Mouse (Mus musculus) inflammation-experienced regulatory T-cells (primary cell): ENCODE data around the gene Tmc2. TPM values are rescaled to one million over a fixed set of nuclear protein-coding genes. Genes with fewer than 3 reads are reported as not detected.

Experiments
- polyA plus RNA-seq, 2 experiments: library from polyadenylated mRNA; unstranded; fragments of 100-300 nt; shearing (Covaris generic); gene quantifications; one replicate each; pipeline ENCODE4 v1.2.1; 2017

Tmc2 gene
- under 1 TPM in 1 of 2 experiments, not detected in 1; 0.34 TPM for polyA plus RNA-seq

DNA sequence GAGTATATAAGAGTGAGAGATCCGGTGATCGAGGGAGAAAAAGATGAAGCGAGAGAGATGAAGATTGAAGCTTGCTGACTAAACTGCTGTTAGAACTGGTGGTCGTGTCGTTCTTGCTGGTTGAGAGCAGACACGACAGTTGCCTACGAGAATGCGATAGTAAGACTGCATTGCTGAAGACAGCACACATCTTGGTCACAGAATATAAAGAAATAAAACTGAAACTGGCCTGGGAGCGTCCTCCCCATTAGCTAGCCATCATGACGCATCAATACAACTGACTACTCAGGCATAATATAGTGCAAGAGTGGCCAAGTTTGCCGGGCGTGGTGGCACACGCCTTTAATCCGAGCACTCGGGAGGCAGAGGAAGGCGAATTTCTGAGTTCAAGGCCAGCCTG is at the start of gene Tmc2:
Gene Tmc2, plus strand, starts transcription at position 301 of the 400 bp plus-strand sequence.

DNA sequence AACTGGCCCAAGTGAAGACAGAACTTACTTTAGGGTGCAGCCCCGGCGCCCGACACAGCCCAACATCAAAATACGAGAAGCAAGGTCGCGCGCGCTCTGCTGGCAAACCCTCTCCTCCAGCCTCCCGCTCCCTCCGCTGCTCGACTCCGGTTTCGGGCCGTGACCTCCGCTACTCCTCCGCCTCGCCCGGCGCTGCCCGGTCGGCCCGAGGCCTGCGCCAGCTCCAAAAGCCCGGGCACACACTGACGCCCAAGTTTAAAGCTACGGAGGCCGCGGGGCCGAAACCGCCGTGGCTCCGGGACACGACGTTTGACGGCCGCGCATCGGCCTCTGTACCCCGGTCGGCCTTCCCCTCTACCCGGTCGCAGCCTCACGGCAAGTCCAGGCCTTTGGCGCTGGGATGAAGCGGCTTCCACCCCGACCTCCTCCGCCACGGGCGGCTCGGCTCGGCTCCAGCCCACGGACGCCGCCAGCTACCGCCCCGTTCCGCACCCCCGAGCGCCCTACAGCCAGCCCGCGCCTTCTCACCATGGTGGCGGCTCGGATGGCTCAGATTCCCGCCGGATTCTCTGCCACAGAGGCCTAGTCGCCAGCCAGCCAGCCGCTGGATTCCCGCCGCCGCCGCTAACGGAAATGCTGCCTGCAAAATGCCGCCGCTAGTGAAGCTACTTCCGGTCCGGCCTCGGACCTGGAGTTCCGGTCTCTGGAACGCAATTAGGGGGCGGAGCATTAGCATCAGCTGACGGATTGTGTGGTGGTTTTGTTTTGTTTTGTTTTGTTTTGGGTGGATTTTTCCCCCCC is 16.1 kb upstream of the Tmc2 start, which contains the start of gene Snrpb:
Gene Snrpb, minus strand, starts transcription at position 698 of the 801 bp plus-strand sequence.

DNA sequence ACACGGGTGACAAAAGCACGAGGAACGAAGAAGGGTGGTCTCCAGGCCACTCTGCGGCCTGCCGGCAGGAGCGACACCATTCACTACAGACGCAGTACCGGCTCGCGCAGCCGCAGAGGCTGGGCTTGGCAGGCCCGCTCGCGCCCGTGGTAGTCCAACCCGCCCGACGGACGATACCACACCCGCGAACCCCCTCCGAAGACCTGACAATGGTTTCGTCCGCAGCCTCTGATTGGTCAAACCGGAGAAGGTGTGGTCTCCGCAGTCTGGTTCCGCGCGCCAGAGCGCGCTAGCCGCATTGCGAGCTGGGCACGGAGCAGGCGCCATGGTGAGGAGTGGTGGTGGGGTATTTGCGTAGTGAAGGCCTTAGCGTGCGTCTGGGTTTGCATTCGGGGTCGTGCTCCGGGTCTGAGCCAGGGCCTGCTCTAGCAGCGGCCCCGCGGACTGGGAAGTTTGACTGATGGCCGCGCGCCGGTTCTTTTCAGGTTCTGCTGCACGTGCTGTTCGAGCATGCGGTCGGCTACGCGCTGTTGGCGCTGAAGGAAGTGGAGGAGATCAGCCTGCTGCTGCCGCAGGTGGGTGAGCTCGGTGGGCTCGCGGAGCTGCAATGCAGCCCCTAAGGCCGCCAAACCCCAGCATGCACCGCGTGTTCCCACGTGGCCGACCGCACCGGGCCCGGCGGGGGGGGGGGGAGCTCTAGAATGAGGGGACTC is 79.3 kb downstream of the Tmc2 start, which contains the start of gene Nop56:
Gene Nop56, plus strand, starts transcription at position 282 of the 713 bp plus-strand sequence.

DNA sequence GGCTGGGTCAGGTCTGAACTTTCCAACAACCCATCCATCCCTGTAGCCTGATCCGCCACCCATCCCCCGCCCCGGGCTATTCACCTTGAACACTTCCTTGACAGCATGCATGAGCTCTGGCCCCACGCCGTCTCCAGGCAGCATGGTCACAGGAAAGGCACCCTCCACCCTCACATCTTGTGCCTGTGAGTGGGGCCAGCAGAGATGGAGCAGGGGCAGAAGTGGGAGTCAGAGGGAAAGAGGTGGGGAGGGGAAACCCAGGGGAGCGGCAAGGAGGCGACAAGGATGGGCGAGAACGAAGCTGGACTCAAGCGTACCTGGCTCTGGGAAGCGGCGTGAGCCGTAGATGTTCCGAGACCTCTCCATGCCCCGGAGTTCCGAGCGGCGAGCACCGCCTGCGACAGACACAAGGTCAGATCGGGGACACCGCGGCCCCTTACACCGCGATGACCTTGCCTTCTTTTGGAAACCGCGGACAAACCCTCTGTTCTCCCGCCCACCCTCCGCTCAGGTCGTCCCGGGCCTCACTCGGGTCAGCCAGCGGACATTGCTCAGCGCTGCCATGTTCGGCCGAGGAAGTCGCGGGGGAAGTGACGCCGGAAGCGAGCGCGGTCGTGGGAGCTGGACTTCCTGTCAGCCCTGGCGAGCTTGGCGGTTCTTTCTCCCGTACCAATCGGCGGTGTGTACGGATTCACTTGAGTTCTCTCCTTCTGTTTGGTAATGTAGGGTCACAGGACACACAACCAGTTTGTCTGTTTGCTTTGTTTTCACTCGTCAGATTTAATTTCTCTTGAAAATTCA is 89.1 kb downstream of the Tmc2 start, which contains the start of gene Idh3b:
Gene Idh3b, minus strand, starts transcription at position 694 of the 801 bp plus-strand sequence.

DNA sequence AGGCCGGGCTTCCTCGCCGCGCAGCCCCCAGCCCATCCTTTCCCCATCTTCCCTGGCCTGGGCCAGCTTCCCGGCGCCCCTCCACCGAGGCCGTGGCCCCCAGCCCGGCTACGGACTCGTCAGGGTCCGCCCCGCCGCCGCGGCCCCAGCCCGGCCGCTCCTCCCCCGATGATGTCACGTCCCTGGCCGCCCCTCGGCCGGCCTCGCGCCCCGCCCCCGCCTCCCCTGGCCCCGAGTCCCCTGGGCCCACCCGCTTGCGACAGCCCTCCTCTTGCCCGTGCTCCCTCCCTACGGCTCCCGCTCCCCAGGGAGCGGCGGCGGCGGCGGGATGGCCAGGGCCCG is 99.9 kb downstream of the Tmc2 start, which contains the start of gene Ebf4:
Gene Ebf4, plus strand, starts transcription at position 234 of the 342 bp plus-strand sequence.

Other genes with a start within 250 kb of the Tmc2 start
- under 1 TPM; 0.05 to 0.20 TPM for gene Tgm3, start 182.8 kb upstream of the Tmc2 start, polyA plus RNA-seq
- gene Tgm6, start 82.8 kb upstream of the Tmc2 start, polyA plus RNA-seq: not detected
- gene Snrpb, start 15.8 kb upstream of the Tmc2 start, polyA plus RNA-seq: 100 to 1,000 TPM; 397 to 432 TPM
- 100 to 1,000 TPM; 218 to 313 TPM for gene Nop56, start 79.2 kb downstream of the Tmc2 start, polyA plus RNA-seq
- gene Idh3b, start 89.4 kb downstream of the Tmc2 start, polyA plus RNA-seq: 100 to 1,000 TPM; 178 to 182 TPM
- under 1 TPM in 1 of 2 experiments, not detected in 1; 0.11 TPM for gene Ebf4, start 100.0 kb downstream of the Tmc2 start, polyA plus RNA-seq
- 1 to 10 TPM in 1 of 2 experiments, under 1 TPM in 1; 0.43 to 3.3 TPM for gene Cpxm1, start 202.4 kb downstream of the Tmc2 start, polyA plus RNA-seq
- not detected for gene Gm28372, start 210.0 kb downstream of the Tmc2 start, polyA plus RNA-seq
- gene 1700020A23Rik, start 210.1 kb downstream of the Tmc2 start, polyA plus RNA-seq: 1 to 10 TPM in 1 of 2 experiments, under 1 TPM in 1; 0.37 to 1.1 TPM
- gene Tmem239, start 211.3 kb downstream of the Tmc2 start, polyA plus RNA-seq: not detected
- gene Vps16, start 229.1 kb downstream of the Tmc2 start, polyA plus RNA-seq: 100 to 1,000 TPM; 223 to 274 TPM
- gene Pced1a, start 229.5 kb downstream of the Tmc2 start, polyA plus RNA-seq: 10 to 100 TPM; 14.8 to 18.5 TPM